Mouse (Mus musculus) olfactory bulb, adult 2 months (tissue): ENCODE data around the gene Lrmda.

ENCODE experiments used
- CTCF ChIP-seq: fragments of 200-500 bp; IDR thresholded peaks from 2 replicates; pipeline ENCODE4 v1.5.1; 2012; ENCODE audit warnings: low read depth, mild to moderate bottlenecking, low read length, moderate library complexity; ENCODE audit not compliant: insufficient read depth
- POLR2A ChIP-seq: fragments of 200-500 bp; IDR thresholded peaks from 2 replicates; pipeline ENCODE4 v1.6.1; 2012; ENCODE audit warnings: mild to moderate bottlenecking, low read depth, low read length, moderate library complexity; ENCODE audit not compliant: insufficient read depth

DNA sequence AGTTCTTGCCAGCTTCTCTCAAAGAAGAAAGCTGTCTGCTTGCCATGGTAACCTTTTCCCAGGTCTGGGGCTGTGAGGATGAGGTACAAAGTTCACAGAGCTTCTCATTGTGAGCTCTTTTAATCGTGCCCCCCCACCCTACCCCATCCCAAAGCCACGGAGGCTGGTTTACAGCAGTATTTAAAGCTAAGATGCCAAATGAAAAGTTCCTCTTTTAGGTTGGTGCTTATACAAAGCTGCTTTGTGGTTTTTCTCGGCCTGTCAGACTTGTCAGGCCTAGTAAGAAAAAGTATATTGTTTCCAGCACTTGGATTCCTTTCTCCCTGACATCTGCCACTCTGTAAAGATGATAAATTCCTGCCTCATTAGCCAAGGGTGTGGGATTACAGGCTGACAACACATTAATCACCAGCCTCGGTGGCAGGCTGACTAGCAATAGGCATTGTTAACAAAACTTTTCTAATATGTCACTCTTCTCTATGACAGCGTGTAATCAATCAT lies 629.9 kb downstream of the Lrmda start:
- TF ChIP-seq POLR2A (no peak), CTCF (no peak)
